Mouse (Mus musculus): Measurements from ENCODE around the gene Ugt1a7c.
"Not testable (repeated sequence)": the region's sequence is repeated elsewhere in the genome, so short reads cannot be mapped to it uniquely, and the experiment has no call there.

The Ugt1a7c gene

GRCm38 (mm10) chr1:88094941-88095492 lies at the start of gene Ugt1a7c:
Gene Ugt1a7c, plus strand, starts transcription at chr1:88095062.
- no peak for DNase-seq (ENCODE audit: low read depth)

GRCm38 (mm10) chr1:88047408-88047807 lies 47.5 kb upstream of the Ugt1a7c start:
- not testable (repeated sequence) for DNase-seq (ENCODE audit: low read depth)

GRCm38 (mm10) chr1:88055088-88055487 lies 39.8 kb upstream of the Ugt1a7c start, which contains the start of gene Ugt1a10:
Gene Ugt1a10, plus strand, starts transcription at chr1:88055388.
- DNase-seq (ENCODE audit: low read depth), result no peak

- DNase-seq (ENCODE audit: low read depth), result not testable (repeated sequence)
Measured at GRCm38 (mm10) chr1:88066472-88067102, 28.3 kb upstream of the Ugt1a7c start.

GRCm38 (mm10) chr1:88070495-88070894 lies 24.4 kb upstream of the Ugt1a7c start, which contains the start of gene Ugt1a9:
Gene Ugt1a9, plus strand, starts transcription at chr1:88070800.
- no peak for DNase-seq (ENCODE audit: low read depth)

- DNase-seq (ENCODE audit: low read depth), result no peak
Measured at GRCm38 (mm10) chr1:88070902-88071301, 24.0 kb upstream of the Ugt1a7c start.

- no peak for DNase-seq (ENCODE audit: low read depth)
Measured at GRCm38 (mm10) chr1:88074471-88074870, 20.4 kb upstream of the Ugt1a7c start.

- DNase-seq (ENCODE audit: low read depth), result no peak
Measured at GRCm38 (mm10) chr1:88077128-88077527, 17.7 kb upstream of the Ugt1a7c start.

GRCm38 (mm10) chr1:88081670-88082069 lies 13.2 kb upstream of the Ugt1a7c start:
- no peak for DNase-seq (ENCODE audit: low read depth)

GRCm38 (mm10) chr1:88086125-88086524 lies 8.7 kb upstream of the Ugt1a7c start:
- DNase-seq (ENCODE audit: low read depth), result no peak

- no peak for DNase-seq (ENCODE audit: low read depth)
Measured at GRCm38 (mm10) chr1:88087513-88087912, 7.3 kb upstream of the Ugt1a7c start, which contains the start of gene Ugt1a8. Gene Ugt1a8, plus strand, starts transcription at chr1:88087813.

- DNase-seq (ENCODE audit: low read depth), result no peak
Measured at GRCm38 (mm10) chr1:88092341-88092740, 2.5 kb upstream of the Ugt1a7c start.

GRCm38 (mm10) chr1:88094270-88094676 lies 589 bp upstream of the Ugt1a7c start:
- not testable (repeated sequence) for DNase-seq (ENCODE audit: low read depth)

- DNase-seq (ENCODE audit: low read depth), result not testable (repeated sequence)
Measured at GRCm38 (mm10) chr1:88098546-88098945, 3.7 kb downstream of the Ugt1a7c start.

GRCm38 (mm10) chr1:88099691-88100090 lies 4.8 kb downstream of the Ugt1a7c start:
- DNase-seq (ENCODE audit: low read depth), result not testable (repeated sequence)

- DNase-seq (ENCODE audit: low read depth), result not testable (repeated sequence)
Measured at GRCm38 (mm10) chr1:88103019-88103418, 8.2 kb downstream of the Ugt1a7c start, which contains the start of gene Ugt1a6b. Gene Ugt1a6b, plus strand, starts transcription at chr1:88103252.

- not testable (repeated sequence) for DNase-seq (ENCODE audit: low read depth)
Measured at GRCm38 (mm10) chr1:88103697-88104468, 9.0 kb downstream of the Ugt1a7c start.

- no peak for DNase-seq (ENCODE audit: low read depth)
Measured at GRCm38 (mm10) chr1:88104667-88105430, 10.0 kb downstream of the Ugt1a7c start.

GRCm38 (mm10) chr1:88105656-88106055 lies 10.8 kb downstream of the Ugt1a7c start:
- no peak for DNase-seq (ENCODE audit: low read depth)

- not testable (repeated sequence) for DNase-seq (ENCODE audit: low read depth)
Measured at GRCm38 (mm10) chr1:88109027-88109557, 14.2 kb downstream of the Ugt1a7c start.

GRCm38 (mm10) chr1:88109604-88110003 lies 14.7 kb downstream of the Ugt1a7c start:
- not testable (repeated sequence) for DNase-seq (ENCODE audit: low read depth)

- not testable (repeated sequence) for DNase-seq (ENCODE audit: low read depth)
Measured at GRCm38 (mm10) chr1:88112769-88113168, 17.9 kb downstream of the Ugt1a7c start.
